Mouse (Mus musculus): Measurements from ENCODE around the gene Cfdp1. TPM values are rescaled to one million over a fixed set of nuclear protein-coding genes. Genes with fewer than 3 reads are reported as not detected.

Cfdp1 gene
- total RNA-seq, 1 experiment: 190 TPM

DNA sequence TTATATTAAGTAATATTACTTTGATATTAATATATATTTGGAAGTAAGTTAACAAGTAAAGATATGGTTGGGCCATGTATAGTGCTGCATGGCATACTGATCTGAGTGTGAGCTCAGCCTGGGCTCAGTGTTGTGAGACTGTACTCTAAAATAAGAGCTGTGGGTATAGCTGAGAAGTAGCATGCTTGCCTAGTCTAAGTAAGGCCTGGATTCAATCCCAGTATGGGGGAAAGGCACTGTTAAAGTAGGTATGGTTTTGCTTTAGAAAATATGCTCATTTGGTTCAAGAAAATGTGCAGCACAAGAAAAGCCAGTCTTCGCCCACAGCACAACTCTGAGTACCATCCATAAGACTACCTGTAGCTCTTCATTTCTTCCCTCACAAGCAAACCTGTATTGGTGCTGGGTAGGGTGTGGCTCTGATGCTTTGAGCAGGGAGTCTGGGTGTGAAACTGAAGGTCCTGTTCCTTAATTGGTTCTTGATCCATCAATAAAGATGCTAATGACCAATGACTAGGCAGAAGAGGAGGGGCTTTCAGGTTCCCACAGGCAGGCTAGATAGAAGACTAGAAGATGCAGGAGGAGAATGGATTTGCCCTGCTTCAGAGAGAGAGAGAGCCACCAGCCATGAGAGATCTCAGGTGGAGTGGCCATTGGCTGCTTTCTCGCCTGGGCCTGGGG is 43.3 kb downstream of the Cfdp1 start:
- Histone ChIP-seq H3K4me1 (ENCODE audit: control insufficient read depth in 2 of 2, insufficient read depth in 2 of 2, low read length in 2 of 2, poor library complexity in 1 of 2) (peaks cover 5 to 15% of the 10 kb centered on the region in 2 experiments; a peak in 2 of 4 replicates), H3K9me3 (ENCODE audit: control insufficient read depth, insufficient read depth, low read depth, low read length) (no peaks in the 10 kb centered on the region), H3K4me3 (ENCODE audit: insufficient read depth in 1 of 2, low read depth in 1 of 2, low read length in 2 of 2, poor library complexity in 1 of 2, severe bottlenecking in 1 of 2) (no peak overlapping the region), H3K9ac (ENCODE audit: insufficient read depth, low read depth, low read length, poor library complexity, severe bottlenecking) (no peak overlapping the region), H3K36me3 (ENCODE audit: control insufficient read depth, insufficient read depth, low read length, poor library complexity, severe bottlenecking) (peaks cover 6% of the 10 kb centered on the region; the same call in 1 of the 2 replicates), H3K27ac (ENCODE audit: insufficient read depth, low read depth, low read length, poor library complexity, severe bottlenecking) (no peak overlapping the region)
- TF ChIP-seq MAFK (IDR thresholded peaks at IDR 0.05; ENCODE audit: insufficient read depth, low read depth, low read length) (no peak), HCFC1 (IDR thresholded peaks at IDR 0.05; ENCODE audit: borderline replicate concordance, insufficient read depth, low read length) (no peak), ZNF384 (IDR thresholded peaks at IDR 0.05; ENCODE audit: low read depth, low read length) (no peak), ZC3H11A (IDR thresholded peaks at IDR 0.05; ENCODE audit: borderline replicate concordance, low read depth, low read length) (no peak), CHD2 (IDR thresholded peaks at IDR 0.05; ENCODE audit: low read depth, low read length) (peak; percentile 77)
- peak; percentile 69 for DNase-seq (ENCODE audit: low read depth, low spot score)
- in situ Hi-C loops (cut with MboI; ENCODE audit: low sequenced_read_pairs in 2 of 2, unreplicated experiment in 2 of 2): no loop called here

DNA sequence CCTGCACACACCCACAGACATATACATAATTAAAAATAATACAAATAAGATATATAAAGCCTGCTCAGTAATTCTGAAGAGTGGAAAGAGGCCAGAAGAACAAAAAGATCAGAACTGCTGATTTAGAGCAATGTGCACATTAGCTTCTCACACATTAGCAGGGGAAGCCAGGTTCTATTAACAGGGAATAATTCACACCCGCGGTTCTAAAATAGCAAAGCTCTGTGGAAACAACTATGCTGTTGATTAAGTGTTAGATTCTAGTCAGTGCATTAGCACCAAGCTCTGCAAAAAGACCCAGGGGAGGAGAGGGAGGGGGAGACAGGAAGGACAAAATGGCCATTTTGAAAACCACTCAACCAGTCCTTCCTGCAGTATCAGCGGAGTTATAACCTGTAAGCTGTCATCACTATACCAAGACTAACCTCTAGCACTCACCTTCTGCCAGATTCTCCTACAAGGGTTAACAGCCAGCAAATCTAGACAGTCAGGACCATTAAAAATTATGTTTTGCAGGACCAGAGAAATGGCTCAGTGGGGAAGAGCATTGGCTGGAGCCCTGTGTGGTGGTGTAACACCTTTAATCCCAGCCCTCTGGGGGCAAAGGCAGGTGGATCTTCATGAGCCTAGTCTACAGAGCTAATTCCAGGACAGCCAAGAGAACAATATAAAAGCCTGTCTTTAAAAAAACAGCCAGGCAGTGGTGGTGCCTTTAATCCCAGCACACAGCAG is 45.0 kb downstream of the Cfdp1 start:
- H3K36me3 ChIP-seq (ENCODE audit: control insufficient read depth, insufficient read depth, low read length, poor library complexity, severe bottlenecking): peaks cover 6% of the 10 kb centered on the region; the same call in 1 of the 2 replicates
- H3K9me3 ChIP-seq (ENCODE audit: control insufficient read depth, insufficient read depth, low read depth, low read length): no peaks in the 10 kb centered on the region
- in situ Hi-C loops (cut with MboI; ENCODE audit: low sequenced_read_pairs in 2 of 2, unreplicated experiment in 2 of 2): no loop called here
- no peak overlapping the region for H3K27ac ChIP-seq (ENCODE audit: insufficient read depth, low read depth, low read length, poor library complexity, severe bottlenecking)
- TF ChIP-seq ZC3H11A (IDR thresholded peaks at IDR 0.05; ENCODE audit: borderline replicate concordance, low read depth, low read length): no peak
- no peak for TF ChIP-seq CHD2 (IDR thresholded peaks at IDR 0.05; ENCODE audit: low read depth, low read length)
- no peak for TF ChIP-seq HCFC1 (IDR thresholded peaks at IDR 0.05; ENCODE audit: borderline replicate concordance, insufficient read depth, low read length)
- TF ChIP-seq MAFK (IDR thresholded peaks at IDR 0.05; ENCODE audit: insufficient read depth, low read depth, low read length): no peak
- no peak for TF ChIP-seq ZNF384 (IDR thresholded peaks at IDR 0.05; ENCODE audit: low read depth, low read length)
- H3K9ac ChIP-seq (ENCODE audit: insufficient read depth, low read depth, low read length, poor library complexity, severe bottlenecking): no peak overlapping the region
- H3K4me1 ChIP-seq (ENCODE audit: control insufficient read depth in 2 of 2, insufficient read depth in 2 of 2, low read length in 2 of 2, poor library complexity in 1 of 2): peaks cover 2 to 7% of the 10 kb centered on the region in 2 experiments; a peak in 1 of 4 replicates
- no peak for DNase-seq (ENCODE audit: low read depth, low spot score)
- no peak overlapping the region for H3K4me3 ChIP-seq (ENCODE audit: insufficient read depth in 1 of 2, low read depth in 1 of 2, low read length in 2 of 2, poor library complexity in 1 of 2, severe bottlenecking in 1 of 2)

DNA sequence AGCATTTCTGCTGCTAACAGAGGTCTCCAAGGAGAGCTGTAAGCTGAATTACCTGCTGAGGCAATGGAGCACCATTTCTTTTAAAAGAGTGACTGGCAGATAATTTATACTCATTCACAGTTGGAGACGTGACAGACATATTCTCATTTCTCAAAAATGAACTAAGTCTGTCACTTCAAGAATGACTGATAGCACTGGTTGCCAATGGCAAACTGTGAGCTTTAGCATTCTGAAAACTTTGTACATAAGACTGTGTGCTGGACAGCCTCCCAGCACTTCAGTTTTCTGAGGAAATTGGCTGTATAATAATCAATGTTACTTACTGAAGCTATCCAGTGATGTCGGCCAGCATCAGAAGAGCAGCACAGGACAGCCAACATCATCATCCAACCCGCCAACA is 46.1 kb downstream of the Cfdp1 start:
- in situ Hi-C loops (cut with MboI; ENCODE audit: low sequenced_read_pairs in 2 of 2, unreplicated experiment in 2 of 2): no loop called here
- peaks cover 2% of the 10 kb centered on the region for H3K36me3 ChIP-seq (ENCODE audit: control insufficient read depth, insufficient read depth, low read length, poor library complexity, severe bottlenecking)
- H3K27ac ChIP-seq (ENCODE audit: insufficient read depth, low read depth, low read length, poor library complexity, severe bottlenecking): no peak overlapping the region
- H3K9ac ChIP-seq (ENCODE audit: insufficient read depth, low read depth, low read length, poor library complexity, severe bottlenecking): no peak overlapping the region
- H3K4me1 ChIP-seq (ENCODE audit: control insufficient read depth in 2 of 2, insufficient read depth in 2 of 2, low read length in 2 of 2, poor library complexity in 1 of 2): peaks cover 3 to 9% of the 10 kb centered on the region in 2 experiments; a peak in 3 of 4 replicates
- no peak overlapping the region for H3K4me3 ChIP-seq (ENCODE audit: insufficient read depth in 1 of 2, low read depth in 1 of 2, low read length in 2 of 2, poor library complexity in 1 of 2, severe bottlenecking in 1 of 2)
- H3K9me3 ChIP-seq (ENCODE audit: control insufficient read depth, insufficient read depth, low read depth, low read length): no peaks in the 10 kb centered on the region
- no peak for TF ChIP-seq HCFC1 (IDR thresholded peaks at IDR 0.05; ENCODE audit: borderline replicate concordance, insufficient read depth, low read length)
- no peak for TF ChIP-seq CHD2 (IDR thresholded peaks at IDR 0.05; ENCODE audit: low read depth, low read length)
- no peak for TF ChIP-seq ZC3H11A (IDR thresholded peaks at IDR 0.05; ENCODE audit: borderline replicate concordance, low read depth, low read length)
- no peak for TF ChIP-seq ZNF384 (IDR thresholded peaks at IDR 0.05; ENCODE audit: low read depth, low read length)
- no peak for TF ChIP-seq MAFK (IDR thresholded peaks at IDR 0.05; ENCODE audit: insufficient read depth, low read depth, low read length)
- no peak for DNase-seq (ENCODE audit: low read depth, low spot score)

DNA sequence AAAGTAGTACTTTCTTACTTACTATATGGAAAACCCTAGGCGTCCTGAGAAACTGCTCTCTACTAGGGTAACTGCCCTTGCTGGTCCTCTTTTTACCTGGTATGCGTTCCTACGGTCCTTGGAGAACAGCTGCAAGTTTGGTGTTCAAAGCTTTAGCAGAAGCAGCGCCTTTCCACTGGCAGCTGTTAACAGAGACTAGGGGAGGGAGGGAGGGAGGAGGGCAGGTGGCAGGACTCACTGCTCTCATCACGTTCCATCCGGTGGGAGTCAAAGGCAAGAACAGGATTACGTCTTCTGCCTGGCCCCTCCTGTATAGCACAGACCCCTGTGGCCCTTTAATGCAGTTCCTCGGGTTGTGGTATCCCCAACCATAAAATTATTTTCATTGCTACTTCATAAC is 50.7 kb downstream of the Cfdp1 start:
- H3K27ac ChIP-seq (ENCODE audit: insufficient read depth, low read depth, low read length, poor library complexity, severe bottlenecking): no peak overlapping the region
- no peak for TF ChIP-seq CHD2 (IDR thresholded peaks at IDR 0.05; ENCODE audit: low read depth, low read length)
- TF ChIP-seq HCFC1 (IDR thresholded peaks at IDR 0.05; ENCODE audit: borderline replicate concordance, insufficient read depth, low read length): no peak
- no peak for TF ChIP-seq ZNF384 (IDR thresholded peaks at IDR 0.05; ENCODE audit: low read depth, low read length)
- TF ChIP-seq MAFK (IDR thresholded peaks at IDR 0.05; ENCODE audit: insufficient read depth, low read depth, low read length): no peak
- TF ChIP-seq ZC3H11A (IDR thresholded peaks at IDR 0.05; ENCODE audit: borderline replicate concordance, low read depth, low read length): no peak

More for the DNA sequence above, 50.7 kb downstream of the Cfdp1 start:
- H3K9ac ChIP-seq (ENCODE audit: insufficient read depth, low read depth, low read length, poor library complexity, severe bottlenecking): no peak overlapping the region
- H3K36me3 ChIP-seq (ENCODE audit: control insufficient read depth, insufficient read depth, low read length, poor library complexity, severe bottlenecking): peaks cover 6% of the 10 kb centered on the region
- peaks cover 3 to 14% of the 10 kb centered on the region in 2 experiments; a peak in 3 of 4 replicates for H3K4me1 ChIP-seq (ENCODE audit: control insufficient read depth in 2 of 2, insufficient read depth in 2 of 2, low read length in 2 of 2, poor library complexity in 1 of 2)
- no peaks in the 10 kb centered on the region for H3K9me3 ChIP-seq (ENCODE audit: control insufficient read depth, insufficient read depth, low read depth, low read length)
- no peak overlapping the region for H3K4me3 ChIP-seq (ENCODE audit: insufficient read depth in 1 of 2, low read depth in 1 of 2, low read length in 2 of 2, poor library complexity in 1 of 2, severe bottlenecking in 1 of 2)
- in situ Hi-C loops (cut with MboI; ENCODE audit: low sequenced_read_pairs in 2 of 2, unreplicated experiment in 2 of 2): no loop called here
- no peak for DNase-seq (ENCODE audit: low read depth, low spot score)
